Mouse (Mus musculus) heart, postnatal 0 days (tissue): Measurements from ENCODE around the gene Prrc2a. TPM values are rescaled to one million over a fixed set of nuclear protein-coding genes. Genes with fewer than 3 reads are reported as not detected.
A peak's percentile ranks its signal among the peaks of the same experiment; 100 is the strongest.

Experiments
- ATAC-seq: fragments of 200-750 bp; cut with Nextera tagmentation; 2 replicates; pipeline ENCODE4 v1.8.0; 2017; ENCODE audit warnings: low read depth, moderate number of reproducible peaks, moderate library complexity; ENCODE audit not compliant: insufficient read depth
- DNase-seq: peaks from one replicate; pipeline ENCODE4 v3.0.0-alpha.2; 2016; ENCODE audit warnings: low spot score
- H3K27ac ChIP-seq: fragments of 300-500 bp; sonication (generic); 2 replicates; pipeline ENCODE4 v1.5.1; 2014; ENCODE audit warnings: low read depth, mild to moderate bottlenecking
- H3K27me3 ChIP-seq: fragments of 300-500 bp; sonication (generic); 2 replicates; pipeline ENCODE4 v1.6.1; 2014; ENCODE audit warnings: low read length, mixed read lengths; ENCODE audit not compliant: control insufficient read depth, insufficient read depth
- H3K36me3 ChIP-seq: fragments of 300-500 bp; sonication (generic); replicated peaks from 2 replicates; pipeline ENCODE4 v1.6.1; 2014; ENCODE audit warnings: low read length, mixed read lengths; ENCODE audit not compliant: control insufficient read depth, insufficient read depth
- H3K4me1 ChIP-seq: fragments of 300-500 bp; sonication (generic); 2 replicates; pipeline ENCODE4 v1.6.1; 2014; ENCODE audit warnings: antibody characterized with exemption; ENCODE audit not compliant: control insufficient read depth, insufficient read depth
- H3K4me2 ChIP-seq: fragments of 300-500 bp; sonication (generic); 2 replicates; pipeline ENCODE4 v1.6.1; 2014; ENCODE audit warnings: low read depth, mild to moderate bottlenecking, low read length, moderate library complexity
- H3K4me3 ChIP-seq: fragments of 300-500 bp; sonication (generic); 2 replicates; pipeline ENCODE4 v1.5.1; 2014; ENCODE audit warnings: low read depth, low read length
- H3K9ac ChIP-seq: fragments of 300-500 bp; sonication (generic); replicated peaks from 2 replicates; pipeline ENCODE4 v1.6.1; 2014; ENCODE audit warnings: low read depth, low read length, mixed read lengths
- H3K9me3 ChIP-seq: fragments of 300-500 bp; sonication (generic); replicated peaks from 2 replicates; pipeline ENCODE4 v1.6.1; 2016; ENCODE audit warnings: low read length; ENCODE audit not compliant: control insufficient read depth
- CTCF ChIP-seq: IDR thresholded peaks from 2 replicates; pipeline ENCODE4 v1.5.1; 2016; ENCODE audit warnings: antibody characterized with exemption, control low read depth, low read depth
- EP300 ChIP-seq: IDR thresholded peaks from 2 replicates; pipeline ENCODE4 v1.6.1; 2016; ENCODE audit warnings: antibody characterized with exemption, low read depth
- WGBS: fragments of 180-500 bp; shearing (Covaris S2); extraction: QIAGEN DNeasy Blood & Tissue Kit; methylation state at CpG from one replicate; pipeline ENCODE4 v1.1.7; 2014; 5-methylcytosine and 5-hydroxymethylcytosine counted together
- polyA plus RNA-seq: library from polyadenylated mRNA; unstranded; fragments of >200 nt; fragmentation: Nextera tagmentation; extraction: Ambion mirVana; gene quantifications from 2 replicates; pipeline ENCODE4 v1.2.1, GENCODE M21; 2015
- total RNA-seq: library from RNA; depleted of rRNA; stranded (reverse); fragments of >200 nt; gene quantifications from 2 replicates; pipeline ENCODE4 v1.2.3, GENCODE M21; 2014; ENCODE audit warnings: low replicate concordance

Prrc2a gene
- total and polyA plus RNA-seq, 2 experiments from 2014 or later = 60.7 to 99.2 TPM

GRCm38 (mm10) chr17:35108097-35108496 lies 56.6 kb downstream of the Prrc2a start, which contains the start of gene Ly6g5c:
Gene Ly6g5c (plus strand): TSS chr17:35108279.
- WGBS = 81% methylated on average over 6 of the region's 6 CpGs
- no peak for DNase-seq
- peaks cover 14% of the 10 kb centered on the region; the same call in 1 of the 2 replicates for H3K36me3 ChIP-seq
- no peaks in the 10 kb centered on the region for H3K27me3 ChIP-seq
- no peaks in the 10 kb centered on the region for H3K9me3 ChIP-seq
- no peak within 1 kb of the TSS for H3K27ac ChIP-seq
- H3K4me3 ChIP-seq = no peak within 1 kb of the TSS
- no peaks in the 10 kb centered on the region for H3K4me1 ChIP-seq
- H3K9ac ChIP-seq = no peak within 1 kb of the TSS
- ATAC-seq = no peak
- no peak within 1 kb of the TSS for H3K4me2 ChIP-seq
- TF ChIP-seq EP300 = no peak
- TF ChIP-seq CTCF = no peak

- Histone ChIP-seq H3K4me2 (no peak overlapping the region), H3K9me3 (no peaks in the 10 kb centered on the region), H3K27me3 (no peaks in the 10 kb centered on the region), H3K9ac (no peak overlapping the region), H3K4me3 (no peak overlapping the region), H3K4me1 (no peaks in the 10 kb centered on the region), H3K36me3 (peaks cover 29% of the 10 kb centered on the region), H3K27ac (no peak overlapping the region)
- no peak for DNase-seq
- ATAC-seq = no peak
- TF ChIP-seq CTCF (peak; percentile 11; the same call in 1 of the 2 replicates), EP300 (no peak)
- WGBS = 58% methylated on average over 3 of the region's 3 CpGs
Observed at GRCm38 (mm10) chr17:35106522-35106921, 58.2 kb downstream of the Prrc2a start.

GRCm38 (mm10) chr17:35105740-35106389 lies 58.8 kb downstream of the Prrc2a start:
- no peak overlapping the region for H3K4me2 ChIP-seq
- DNase-seq (peak; percentile 26), ATAC-seq (no peak)
- no peak overlapping the region for H3K27ac ChIP-seq
- peaks cover 35% of the 10 kb centered on the region for H3K36me3 ChIP-seq
- WGBS = 30% methylated on average over 13 of the region's 13 CpGs
- H3K9ac ChIP-seq = 0 out of 2 replicates have a peak overlapping the region, but pooled peaks have one; percentile 1
- no peaks in the 10 kb centered on the region for H3K27me3 ChIP-seq
- H3K4me1 ChIP-seq = no peaks in the 10 kb centered on the region
- no peaks in the 10 kb centered on the region for H3K9me3 ChIP-seq
- H3K4me3 ChIP-seq = no peak overlapping the region
- TF ChIP-seq CTCF = peak; percentile 59
- TF ChIP-seq EP300 = no peak

- no peak overlapping the region for H3K9ac ChIP-seq
- 58% methylated on average over 6 of the region's 6 CpGs for WGBS
- TF ChIP-seq EP300 (no peak), CTCF (no peak)
- H3K4me3 ChIP-seq = no peak overlapping the region
- no peak for ATAC-seq
- no peaks in the 10 kb centered on the region for H3K9me3 ChIP-seq
- no peaks in the 10 kb centered on the region for H3K27me3 ChIP-seq
- no peaks in the 10 kb centered on the region for H3K4me1 ChIP-seq
- H3K36me3 ChIP-seq = peaks cover 46% of the 10 kb centered on the region
- H3K4me2 ChIP-seq = no peak overlapping the region
- no peak overlapping the region for H3K27ac ChIP-seq
- no peak for DNase-seq
Observed at GRCm38 (mm10) chr17:35104754-35105153, 59.9 kb downstream of the Prrc2a start.

GRCm38 (mm10) chr17:35104079-35104478 lies 60.6 kb downstream of the Prrc2a start:
- no peaks in the 10 kb centered on the region for H3K4me1 ChIP-seq
- H3K4me3 ChIP-seq = no peak overlapping the region
- TF ChIP-seq EP300 (no peak), CTCF (no peak)
- H3K9me3 ChIP-seq = no peaks in the 10 kb centered on the region
- H3K27ac ChIP-seq = no peak overlapping the region
- H3K4me2 ChIP-seq = no peak overlapping the region
- peaks cover 53% of the 10 kb centered on the region for H3K36me3 ChIP-seq
- H3K27me3 ChIP-seq = no peaks in the 10 kb centered on the region
- DNase-seq = no peak
- WGBS = 83% methylated on average over 7 of the region's 7 CpGs
- no peak for ATAC-seq
- no peak overlapping the region for H3K9ac ChIP-seq

- peaks cover 61% of the 10 kb centered on the region for H3K36me3 ChIP-seq
- DNase-seq (no peak), ATAC-seq (no peak; the same call in 1 of the 2 replicates)
- no peaks in the 10 kb centered on the region for H3K27me3 ChIP-seq
- H3K4me2 ChIP-seq = no peak overlapping the region
- no peak overlapping the region for H3K9ac ChIP-seq
- no peak overlapping the region for H3K4me3 ChIP-seq
- no peaks in the 10 kb centered on the region for H3K4me1 ChIP-seq
- no peaks in the 10 kb centered on the region for H3K9me3 ChIP-seq
- WGBS = 42% methylated on average over 6 of the region's 6 CpGs
- TF ChIP-seq CTCF (no peak), EP300 (no peak)
- H3K27ac ChIP-seq = no peak overlapping the region
Observed at GRCm38 (mm10) chr17:35103221-35103690, 61.4 kb downstream of the Prrc2a start.
